Mouse (Mus musculus): ENCODE results near the gene Megf8.

Megf8 gene

DNA sequence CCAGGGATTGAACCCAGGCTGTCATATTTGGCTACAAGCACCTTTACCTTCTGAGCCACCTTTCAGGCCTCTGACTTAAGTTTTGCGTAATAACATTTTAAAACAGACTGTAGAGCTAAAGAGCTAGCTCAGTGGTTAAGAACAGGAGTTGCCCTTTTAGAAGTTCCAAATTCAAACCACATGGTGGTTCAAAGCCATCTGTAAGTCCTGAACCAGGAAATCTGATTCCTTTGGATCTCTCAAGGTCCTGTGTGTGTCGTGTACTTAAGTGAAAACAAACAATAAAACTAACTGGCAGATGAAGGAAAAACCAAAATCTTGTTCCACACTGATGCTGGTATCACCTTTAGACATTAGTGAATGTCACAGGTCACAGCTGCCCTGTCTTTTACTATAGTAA lies 84.6 kb downstream of the Megf8 start:
- DNase-seq (ENCODE audit: low read depth, low spot score) = no peak

GRCm38 (mm10) chr7:25401986-25402385 lies 85.0 kb downstream of the Megf8 start:
- no peak for DNase-seq (ENCODE audit: low read depth, low spot score)

DNA sequence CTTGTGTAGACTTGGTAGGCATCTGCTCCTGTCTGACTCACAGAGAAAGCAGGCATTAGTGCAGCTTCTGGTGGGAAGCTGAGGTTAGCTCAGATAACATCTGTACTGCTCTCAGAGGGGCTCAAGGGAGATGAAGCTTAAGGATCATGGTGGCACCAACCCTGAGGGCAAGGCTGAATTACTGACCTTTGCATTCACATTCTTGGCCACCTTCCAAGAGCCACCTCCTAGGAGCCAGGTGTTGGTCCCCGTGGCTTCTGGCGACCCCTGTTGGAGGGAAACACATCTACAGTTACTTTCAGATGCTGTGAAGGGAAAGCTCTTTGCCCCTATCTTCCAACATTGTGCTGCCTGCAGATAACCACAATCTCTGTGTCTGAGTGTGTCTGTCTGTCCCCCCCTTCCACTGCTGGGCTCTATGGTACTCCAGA lies 85.7 kb downstream of the Megf8 start:
- DNase-seq (ENCODE audit: low read depth, low spot score) = peak; percentile 95

- DNase-seq (ENCODE audit: low read depth, low spot score) = no peak
Measured at GRCm38 (mm10) chr7:25406468-25406867, 89.5 kb downstream of the Megf8 start.

GRCm38 (mm10) chr7:25409114-25409760 lies 92.3 kb downstream of the Megf8 start:
- DNase-seq (ENCODE audit: low read depth, low spot score) = peak; percentile 89

DNA sequence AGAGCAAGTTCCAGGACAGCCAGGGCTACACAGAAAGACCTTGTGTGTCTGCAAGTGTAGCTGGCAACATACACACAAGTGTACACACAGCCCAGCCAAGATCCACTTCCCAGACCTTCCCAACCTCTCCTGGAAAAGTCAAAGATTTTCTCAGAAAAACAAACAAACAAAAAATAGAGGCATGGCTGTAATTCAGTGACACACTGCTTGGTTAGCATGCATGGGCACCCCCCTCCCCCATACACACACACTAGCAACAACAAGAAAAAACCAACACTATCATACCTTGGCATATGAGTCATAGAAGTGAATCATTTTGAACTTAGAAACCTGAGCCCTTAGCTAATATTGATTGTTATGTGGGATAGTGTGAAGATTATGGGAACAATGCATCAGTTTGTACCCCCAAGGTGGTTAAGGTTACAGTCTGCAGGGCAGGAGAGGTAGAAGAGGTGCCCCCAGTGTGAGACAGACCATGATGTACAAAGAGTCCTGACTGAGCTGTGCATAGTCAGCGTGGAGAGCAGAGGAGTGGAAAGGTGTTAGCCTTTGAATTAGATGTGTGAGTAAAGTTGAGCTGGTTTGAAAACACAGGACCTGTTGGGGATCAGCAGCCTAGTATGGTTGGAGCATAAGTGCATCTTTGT lies 94.1 kb downstream of the Megf8 start:
- DNase-seq (ENCODE audit: low read depth, low spot score) = no peak

DNA sequence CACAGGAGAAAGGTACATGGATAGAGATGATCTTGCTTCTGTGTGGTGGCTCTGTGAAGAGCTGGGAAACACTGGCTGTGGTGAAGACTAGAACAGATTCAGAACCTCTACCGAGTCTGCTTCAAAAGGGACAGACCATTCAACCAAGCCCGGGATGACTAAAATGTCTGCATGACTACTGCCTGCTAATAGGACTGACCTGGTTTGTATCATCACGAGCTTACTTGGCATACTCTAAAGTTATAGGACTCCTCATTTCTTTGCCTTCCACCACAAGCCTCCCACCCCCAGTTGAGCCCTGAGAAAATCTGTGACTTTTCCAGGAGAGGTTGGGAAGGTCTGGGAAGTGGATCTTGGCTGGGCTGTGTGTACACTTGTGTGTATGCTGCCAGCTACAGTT lies 94.9 kb downstream of the Megf8 start:
- DNase-seq (ENCODE audit: low read depth, low spot score) = no peak

DNA sequence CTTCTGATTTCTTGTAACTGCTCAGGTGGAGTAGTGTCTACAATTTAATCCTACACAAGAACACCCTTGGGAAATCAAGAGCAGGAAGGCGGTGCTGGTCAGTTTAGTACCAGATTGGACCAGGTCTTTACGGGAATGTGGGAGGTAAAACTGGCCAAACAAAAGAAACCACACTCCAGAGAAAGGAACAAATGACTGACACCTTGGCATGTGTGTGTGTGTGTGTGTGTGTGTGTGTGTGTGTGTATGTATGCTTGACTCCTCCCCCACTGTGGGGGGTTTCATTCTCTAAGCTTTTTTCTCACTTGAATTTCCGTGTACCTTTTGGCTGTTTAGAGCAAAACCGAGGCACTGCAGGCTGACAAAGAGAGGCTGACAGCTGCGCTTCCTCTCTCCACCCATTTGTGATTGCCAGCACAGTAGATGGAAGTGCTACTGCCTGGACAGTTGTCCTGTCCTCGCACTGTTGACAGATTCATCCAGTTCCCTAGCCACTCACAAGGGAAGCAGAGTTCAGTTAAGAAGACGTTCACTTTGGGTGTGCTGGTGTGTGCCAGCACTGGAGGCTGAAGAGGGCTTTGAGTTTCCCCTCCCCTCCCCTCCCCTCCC lies 96.0 kb downstream of the Megf8 start, which contains the start of gene Cxcl17:
Gene Cxcl17, minus strand, starts transcription at position 54 of the 609 bp plus-strand sequence.
- DNase-seq (ENCODE audit: low read depth, low spot score) = peak; percentile 79
